Mouse (Mus musculus) forebrain, embryonic 15.5 days (tissue): ENCODE data around the gene Usp39. TPM values are rescaled to one million over a fixed set of nuclear protein-coding genes. Genes with fewer than 3 reads are reported as not detected.

Source experiments
- ATAC-seq: fragments of 200-750 bp; cut with Nextera tagmentation; replicated peaks from 2 replicates; pipeline ENCODE4 v1.8.0; 2017; ENCODE audit warnings: mild to moderate bottlenecking, moderate TSS enrichment, moderate library complexity
- H3K27ac ChIP-seq: fragments of 300-500 bp; sonication (generic); replicated peaks from 2 replicates; pipeline ENCODE4 v1.5.1; 2015; ENCODE audit warnings: mild to moderate bottlenecking, inconsistent platforms
- H3K27me3 ChIP-seq: fragments of 300-500 bp; sonication (generic); 2 replicates; pipeline ENCODE4 v1.6.1; 2015; ENCODE audit warnings: inconsistent platforms
- H3K36me3 ChIP-seq: fragments of 300-500 bp; sonication (generic); 2 replicates; pipeline ENCODE4 v1.6.1; 2015; ENCODE audit warnings: mild to moderate bottlenecking, inconsistent platforms
- H3K4me1 ChIP-seq: fragments of 300-500 bp; sonication (generic); 2 replicates; pipeline ENCODE4 v1.6.1; 2015; ENCODE audit warnings: inconsistent platforms
- H3K4me2 ChIP-seq: fragments of 300-500 bp; sonication (generic); replicated peaks from 2 replicates; pipeline ENCODE4 v1.6.1; 2015; ENCODE audit warnings: mild to moderate bottlenecking, inconsistent platforms
- H3K4me3 ChIP-seq: fragments of 300-500 bp; sonication (generic); 2 replicates; pipeline ENCODE4 v1.5.1; 2015; ENCODE audit warnings: mild to moderate bottlenecking, inconsistent platforms
- H3K9ac ChIP-seq: fragments of 300-500 bp; sonication (generic); replicated peaks from 2 replicates; pipeline ENCODE4 v1.6.1; 2015; ENCODE audit warnings: mild to moderate bottlenecking, inconsistent platforms
- H3K9me3 ChIP-seq: fragments of 300-500 bp; sonication (generic); 2 replicates; pipeline ENCODE4 v1.6.1; 2016; ENCODE audit warnings: inconsistent platforms
- whole genome bisulfite sequencing: fragments of 180-500 bp; shearing (Covaris S2); methylation state at CpG from one replicate; pipeline ENCODE4 v1.1.7; 2015; ENCODE audit warnings: mixed read lengths; 5-methylcytosine and 5-hydroxymethylcytosine counted together
- polyA plus RNA-seq: library from polyadenylated mRNA; unstranded; fragments of >200 nt; fragmentation: Nextera tagmentation; extraction: Ambion mirVana; gene quantifications from 2 replicates; pipeline ENCODE4 v1.2.1, GENCODE M21; 2015

Usp39 gene
- polyA plus RNA-seq, 1 experiment from 2014 or later = 53.4 TPM

GRCm38 (mm10) chr6:72277508-72278166, 67.3 kb downstream of the Usp39 start:
- Histone ChIP-seq H3K9me3 (no peaks in the 10 kb centered on the region), H3K9ac (no peak overlapping the region), H3K27ac (no peak overlapping the region), H3K4me1 (no peaks in the 10 kb centered on the region), H3K36me3 (no peaks in the 10 kb centered on the region), H3K4me2 (no peak overlapping the region), H3K27me3 (no peaks in the 10 kb centered on the region), H3K4me3 (no peak overlapping the region)
- WGBS = 79% methylated on average over 9 of the region's 9 CpGs
- ATAC-seq = no peak

GRCm38 (mm10) chr6:72276972-72277441, 68.0 kb downstream of the Usp39 start:
- no peaks in the 10 kb centered on the region for H3K9me3 ChIP-seq
- H3K27ac ChIP-seq = no peak overlapping the region
- ATAC-seq = no peak

GRCm38 (mm10) chr6:72276141-72276540, 68.8 kb downstream of the Usp39 start:
- Histone ChIP-seq H3K4me2 (no peak overlapping the region), H3K36me3 (no peaks in the 10 kb centered on the region), H3K4me3 (no peak overlapping the region), H3K9ac (no peak overlapping the region), H3K4me1 (0 out of 2 replicates have a peak, but pooled peaks cover 6% of the 10 kb centered on the region), H3K9me3 (no peaks in the 10 kb centered on the region), H3K27me3 (no peaks in the 10 kb centered on the region), H3K27ac (no peak overlapping the region)
- ATAC-seq = no peak
- 87% methylated on average over 6 of the region's 6 CpGs for WGBS

More at GRCm38 (mm10) chr6:72276972-72277441, 68.0 kb downstream of the Usp39 start:
- WGBS = 86% methylated on average over 13 of the region's 13 CpGs
- Histone ChIP-seq H3K4me2 (no peak overlapping the region), H3K4me1 (no peaks in the 10 kb centered on the region), H3K4me3 (no peak overlapping the region), H3K36me3 (no peaks in the 10 kb centered on the region), H3K27me3 (no peaks in the 10 kb centered on the region), H3K9ac (no peak overlapping the region)

GRCm38 (mm10) chr6:72275527-72275926, 69.5 kb downstream of the Usp39 start:
- ATAC-seq = no peak
- H3K4me3 ChIP-seq = no peak overlapping the region
- no peak overlapping the region for H3K4me2 ChIP-seq

GRCm38 (mm10) chr6:72273153-72273552, 71.8 kb downstream of the Usp39 start:
- Histone ChIP-seq H3K27ac (no peak overlapping the region), H3K9ac (no peak overlapping the region), H3K9me3 (no peaks in the 10 kb centered on the region), H3K27me3 (no peaks in the 10 kb centered on the region), H3K36me3 (no peaks in the 10 kb centered on the region), H3K4me2 (no peak overlapping the region), H3K4me1 (peaks cover 17% of the 10 kb centered on the region), H3K4me3 (no peak overlapping the region)
- no peak for ATAC-seq
- 82% methylated on average over 6 of the region's 6 CpGs for WGBS

More at GRCm38 (mm10) chr6:72275527-72275926, 69.5 kb downstream of the Usp39 start:
- H3K27me3 ChIP-seq = no peaks in the 10 kb centered on the region
- H3K9ac ChIP-seq = no peak overlapping the region
- no peak overlapping the region for H3K27ac ChIP-seq
- H3K36me3 ChIP-seq = no peaks in the 10 kb centered on the region
- H3K9me3 ChIP-seq = no peaks in the 10 kb centered on the region
- 81% methylated on average over 4 of the region's 4 CpGs for WGBS
- peaks cover 10% of the 10 kb centered on the region for H3K4me1 ChIP-seq

- H3K27ac ChIP-seq = no peak overlapping the region
- H3K36me3 ChIP-seq = no peaks in the 10 kb centered on the region
- no peak overlapping the region for H3K9ac ChIP-seq
- H3K27me3 ChIP-seq = no peaks in the 10 kb centered on the region
- ATAC-seq = no peak
- no peak overlapping the region for H3K4me3 ChIP-seq
- no peak overlapping the region for H3K4me2 ChIP-seq
- WGBS = 86% methylated on average over 10 of the region's 10 CpGs
- H3K9me3 ChIP-seq = no peaks in the 10 kb centered on the region
- peaks cover 17% of the 10 kb centered on the region for H3K4me1 ChIP-seq
Measured at GRCm38 (mm10) chr6:72272161-72272696, 72.8 kb downstream of the Usp39 start.

- no peak overlapping the region for H3K4me2 ChIP-seq
- peaks cover 17% of the 10 kb centered on the region for H3K4me1 ChIP-seq
- ATAC-seq = peak; percentile 92
- no peaks in the 10 kb centered on the region for H3K27me3 ChIP-seq
- 67% methylated on average over 11 of the region's 11 CpGs for WGBS
- no peak overlapping the region for H3K9ac ChIP-seq
- H3K27ac ChIP-seq = no peak overlapping the region
- no peaks in the 10 kb centered on the region for H3K9me3 ChIP-seq
- no peak overlapping the region for H3K4me3 ChIP-seq
- no peaks in the 10 kb centered on the region for H3K36me3 ChIP-seq
Measured at GRCm38 (mm10) chr6:72270952-72271519, 73.9 kb downstream of the Usp39 start.

- no peak overlapping the region for H3K27ac ChIP-seq
- no peak overlapping the region for H3K4me2 ChIP-seq
- H3K36me3 ChIP-seq = no peaks in the 10 kb centered on the region
- H3K4me1 ChIP-seq = peaks cover 17% of the 10 kb centered on the region
- WGBS = 76% methylated on average over 5 of the region's 5 CpGs
- H3K4me3 ChIP-seq = no peak overlapping the region
- H3K9ac ChIP-seq = no peak overlapping the region
- no peaks in the 10 kb centered on the region for H3K27me3 ChIP-seq
- ATAC-seq = peak; percentile 17; the same call in 1 of the 2 replicates
- no peaks in the 10 kb centered on the region for H3K9me3 ChIP-seq
Measured at GRCm38 (mm10) chr6:72270258-72270657, 74.7 kb downstream of the Usp39 start.

Other genes with a start within 250 kb of the Usp39 start
- gene St3gal5, start 247.6 kb downstream of the Usp39 start, polyA plus RNA-seq = 49.0 and 50.9 TPM in 2 replicates
- 2.7 and 3.6 TPM in 2 replicates for gene Atoh8, start 109.6 kb downstream of the Usp39 start, polyA plus RNA-seq
- gene Sftpb, start 40.6 kb downstream of the Usp39 start, polyA plus RNA-seq = 0.15 TPM in 1 of 2 replicates, not detected in the other
- gene 0610030E20Rik, start 2.1 kb upstream of the Usp39 start, polyA plus RNA-seq = 22.5 and 22.7 TPM in 2 replicates
- gene Tmem150a, start 10.3 kb upstream of the Usp39 start, polyA plus RNA-seq = 15.2 and 15.6 TPM in 2 replicates
- 126 and 130 TPM in 2 replicates for gene Rnf181, start 21.8 kb upstream of the Usp39 start, polyA plus RNA-seq
- gene Vamp5, start 35.3 kb upstream of the Usp39 start, polyA plus RNA-seq = 8.9 and 9.4 TPM in 2 replicates
- gene Vamp8, start 45.5 kb upstream of the Usp39 start, polyA plus RNA-seq = 14.5 and 15.0 TPM in 2 replicates
- 14.0 and 16.5 TPM in 2 replicates for gene Ggcx, start 69.1 kb upstream of the Usp39 start, polyA plus RNA-seq
- 359 and 376 TPM in 2 replicates for gene Mat2a, start 94.4 kb upstream of the Usp39 start, polyA plus RNA-seq
- 0.37 and 0.55 TPM in 2 replicates for gene Sh2d6, start 176.5 kb upstream of the Usp39 start, polyA plus RNA-seq
- 3.5 and 4.8 TPM in 2 replicates for gene Capg, start 199.2 kb upstream of the Usp39 start, polyA plus RNA-seq